Mouse (Mus musculus) hindbrain, postnatal 0 days (tissue): ENCODE measurements around the gene Gm11214. TPM values are rescaled to one million over a fixed set of nuclear protein-coding genes. Genes with fewer than 3 reads are reported as not detected.

Source experiments
- ATAC-seq: fragments of 200-750 bp; cut with Nextera tagmentation; 2 replicates; pipeline ENCODE4 v1.8.0; 2017; ENCODE audit warnings: mild to moderate bottlenecking, moderate TSS enrichment, moderate library complexity
- DNase-seq: peaks from one replicate; pipeline ENCODE4 v3.0.0-alpha.2; 2015; ENCODE audit warnings: low spot score
- H3K27ac ChIP-seq: fragments of 300-500 bp; sonication (generic); 2 replicates; pipeline ENCODE4 v1.5.1; 2014; ENCODE audit warnings: mild to moderate bottlenecking
- H3K27me3 ChIP-seq: fragments of 300-500 bp; sonication (generic); 2 replicates; pipeline ENCODE4 v1.6.1; 2014; ENCODE audit warnings: low read length, mixed read lengths; ENCODE audit not compliant: insufficient read depth
- H3K36me3 ChIP-seq: fragments of 300-500 bp; sonication (generic); 2 replicates; pipeline ENCODE4 v1.6.1; 2014; ENCODE audit warnings: low read length, mixed read lengths; ENCODE audit not compliant: insufficient read depth
- H3K4me1 ChIP-seq: fragments of 300-500 bp; sonication (generic); 2 replicates; pipeline ENCODE4 v1.6.1; 2014; ENCODE audit warnings: antibody characterized with exemption, low read length, mixed read lengths; ENCODE audit not compliant: insufficient read depth
- H3K4me2 ChIP-seq: fragments of 300-500 bp; sonication (generic); 2 replicates; pipeline ENCODE4 v1.6.1; 2014; ENCODE audit warnings: low read depth, mild to moderate bottlenecking, low read length, moderate library complexity, mixed read lengths
- H3K4me3 ChIP-seq: fragments of 300-500 bp; sonication (generic); 2 replicates; pipeline ENCODE4 v1.5.1; 2014; ENCODE audit warnings: low read length
- H3K9ac ChIP-seq: fragments of 300-500 bp; sonication (generic); replicated peaks from 2 replicates; pipeline ENCODE4 v1.6.1; 2014; ENCODE audit warnings: mild to moderate bottlenecking, low read length, moderate library complexity, mixed read lengths
- H3K9me3 ChIP-seq: fragments of 300-500 bp; sonication (generic); 2 replicates; pipeline ENCODE4 v1.6.1; 2016; ENCODE audit warnings: low read length, mixed read lengths
- CTCF ChIP-seq: IDR thresholded peaks from 2 replicates; pipeline ENCODE4 v1.5.1; 2016; ENCODE audit warnings: antibody characterized with exemption, control low read depth, low read depth
- WGBS: fragments of 180-500 bp; shearing (Covaris S2); extraction: QIAGEN DNeasy Blood & Tissue Kit; methylation state at CpG from one replicate; pipeline ENCODE4 v1.1.7; 2014; 5-methylcytosine and 5-hydroxymethylcytosine counted together
- polyA plus RNA-seq: library from polyadenylated mRNA; unstranded; fragments of >200 nt; fragmentation: Nextera tagmentation; extraction: Ambion mirVana; gene quantifications from 2 replicates; pipeline ENCODE4 v1.2.1, GENCODE M21; 2015
- total RNA-seq: library from RNA; depleted of rRNA; stranded (reverse); fragments of >200 nt; gene quantifications from 2 replicates; pipeline ENCODE4 v1.2.3, GENCODE M21; 2014; rRNA removed

Gene Gm11214
- total and polyA plus RNA-seq, 2 experiments from 2014 or later = not detected

- DNase-seq (no peak), ATAC-seq (no peak)
- Histone ChIP-seq H3K4me2 (no peak overlapping the region), H3K27ac (no peak overlapping the region), H3K27me3 (no peaks in the 10 kb centered on the region), H3K36me3 (no peaks in the 10 kb centered on the region), H3K4me3 (no peak overlapping the region), H3K9me3 (no peaks in the 10 kb centered on the region), H3K4me1 (no peaks in the 10 kb centered on the region), H3K9ac (no peak overlapping the region)
- TF ChIP-seq CTCF = no peak
- WGBS = 81% methylated on average over 2 of the region's 2 CpGs
Measured at GRCm38 (mm10) chr4:63639842-63640241, 23.3 kb downstream of the Gm11214 start.

- Histone ChIP-seq H3K4me3 (no peak overlapping the region), H3K27me3 (no peaks in the 10 kb centered on the region), H3K36me3 (no peaks in the 10 kb centered on the region), H3K9me3 (no peaks in the 10 kb centered on the region), H3K4me2 (no peak overlapping the region), H3K4me1 (no peaks in the 10 kb centered on the region), H3K27ac (no peak overlapping the region), H3K9ac (no peak overlapping the region)
- no peak for ATAC-seq
- no peak for DNase-seq
- 59% methylated on average over 1 of the region's 1 CpGs for WGBS
- TF ChIP-seq CTCF = no peak
Measured at GRCm38 (mm10) chr4:63638603-63639002, 24.6 kb downstream of the Gm11214 start.

- Histone ChIP-seq H3K9me3 (no peaks in the 10 kb centered on the region), H3K27ac (no peak overlapping the region), H3K36me3 (no peaks in the 10 kb centered on the region), H3K9ac (no peak overlapping the region), H3K4me3 (no peak overlapping the region), H3K4me2 (no peak overlapping the region), H3K4me1 (no peaks in the 10 kb centered on the region), H3K27me3 (no peaks in the 10 kb centered on the region)
- WGBS = 93% methylated on average over 2 of the region's 2 CpGs
- DNase-seq (no peak), ATAC-seq (no peak)
- TF ChIP-seq CTCF = no peak
Measured at GRCm38 (mm10) chr4:63633181-63633580, 30.0 kb downstream of the Gm11214 start.

- TF ChIP-seq CTCF = no peak
- no peak overlapping the region for H3K27ac ChIP-seq
- no peak overlapping the region for H3K9ac ChIP-seq
- ATAC-seq (no peak), DNase-seq (no peak)
- H3K4me3 ChIP-seq = no peak overlapping the region
- no peaks in the 10 kb centered on the region for H3K27me3 ChIP-seq
- H3K36me3 ChIP-seq = no peaks in the 10 kb centered on the region
- H3K4me2 ChIP-seq = no peak overlapping the region
- H3K4me1 ChIP-seq = no peaks in the 10 kb centered on the region
- 85% methylated on average over 8 of the region's 8 CpGs for WGBS
- no peaks in the 10 kb centered on the region for H3K9me3 ChIP-seq
Measured at GRCm38 (mm10) chr4:63627111-63627510, 36.1 kb downstream of the Gm11214 start.

GRCm38 (mm10) chr4:63625563-63626080 is 37.6 kb downstream of the Gm11214 start:
- no peak overlapping the region for H3K4me2 ChIP-seq
- no peak for DNase-seq
- no peaks in the 10 kb centered on the region for H3K4me1 ChIP-seq
- 82% methylated on average over 3 of the region's 3 CpGs for WGBS
- H3K9me3 ChIP-seq = no peaks in the 10 kb centered on the region
- H3K27ac ChIP-seq = no peak overlapping the region
- no peak for TF ChIP-seq CTCF
- H3K4me3 ChIP-seq = no peak overlapping the region
- H3K9ac ChIP-seq = no peak overlapping the region
- H3K27me3 ChIP-seq = no peaks in the 10 kb centered on the region
- no peak for ATAC-seq
- no peaks in the 10 kb centered on the region for H3K36me3 ChIP-seq

- WGBS = 58% methylated on average over 5 of the region's 5 CpGs
- Histone ChIP-seq H3K9me3 (no peaks in the 10 kb centered on the region), H3K4me3 (no peak within 1 kb of the TSS), H3K4me1 (no peaks in the 10 kb centered on the region), H3K27me3 (no peaks in the 10 kb centered on the region), H3K4me2 (no peak within 1 kb of the TSS), H3K27ac (no peak within 1 kb of the TSS), H3K36me3 (no peaks in the 10 kb centered on the region), H3K9ac (no peak within 1 kb of the TSS)
- DNase-seq (no peak), ATAC-seq (no peak)
- TF ChIP-seq CTCF = peak; percentile 46
Measured at GRCm38 (mm10) chr4:63622378-63622835, 40.8 kb downstream of the Gm11214 start, which contains the start of gene Tex48. Gene Tex48 (minus strand): TSS chr4:63622428.

- no peak for TF ChIP-seq CTCF
Measured at GRCm38 (mm10) chr4:63621861-63622260, 41.3 kb downstream of the Gm11214 start.

More at GRCm38 (mm10) chr4:63621861-63622260, 41.3 kb downstream of the Gm11214 start:
- Histone ChIP-seq H3K27ac (no peak overlapping the region), H3K9ac (no peak overlapping the region), H3K4me2 (no peak overlapping the region), H3K4me1 (no peaks in the 10 kb centered on the region), H3K4me3 (no peak overlapping the region), H3K27me3 (no peaks in the 10 kb centered on the region), H3K36me3 (no peaks in the 10 kb centered on the region), H3K9me3 (no peaks in the 10 kb centered on the region)
- ATAC-seq (no peak), DNase-seq (no peak)
- 86% methylated on average over 2 of the region's 2 CpGs for WGBS

Other genes with a start within 250 kb of the Gm11214 start
- gene Whrn, start 167.4 kb downstream of the Gm11214 start, total RNA-seq = 26.4 and 34.6 TPM in 2 replicates
- 4.7 TPM in 2 replicates for gene Whrn, start 167.4 kb downstream of the Gm11214 start, polyA plus RNA-seq
- 125 and 136 TPM in 2 replicates for gene Atp6v1g1, start 118.6 kb downstream of the Gm11214 start, total RNA-seq
- gene Atp6v1g1, start 118.6 kb downstream of the Gm11214 start, polyA plus RNA-seq = 357 and 367 TPM in 2 replicates
- gene Tmem268, start 104.6 kb downstream of the Gm11214 start, total RNA-seq = 3.2 and 7.9 TPM in 2 replicates
- 3.9 and 4.1 TPM in 2 replicates for gene Tmem268, start 104.6 kb downstream of the Gm11214 start, polyA plus RNA-seq
- not detected in 2 replicates for gene Gm11213, start 58.1 kb downstream of the Gm11214 start, total RNA-seq
- gene Gm11213, start 58.1 kb downstream of the Gm11214 start, polyA plus RNA-seq = not detected in 2 replicates
- gene Tex48, start 41.0 kb downstream of the Gm11214 start, total RNA-seq = not detected in 2 replicates
- not detected in 2 replicates for gene Tex48, start 41.0 kb downstream of the Gm11214 start, polyA plus RNA-seq
- gene Tnfsf15, start 81.7 kb upstream of the Gm11214 start, total RNA-seq = 0.26 TPM in 1 of 2 replicates, not detected in the other
- gene Tnfsf15, start 81.7 kb upstream of the Gm11214 start, polyA plus RNA-seq = 0.04 TPM in 1 of 2 replicates, not detected in the other
- gene Tnfsf8, start 198.0 kb upstream of the Gm11214 start, total RNA-seq = not detected in 2 replicates
- 0.04 and 0.10 TPM in 2 replicates for gene Tnfsf8, start 198.0 kb upstream of the Gm11214 start, polyA plus RNA-seq